Mouse (Mus musculus) cortical plate, adult 2 months (tissue): ENCODE results near the gene Cadm2.

Experiments used
- CTCF ChIP-seq: fragments of 200-500 bp; IDR thresholded peaks from 2 replicates; pipeline ENCODE4 v1.5.1; 2011; ENCODE audit warnings: mild to moderate bottlenecking, control low read depth, low read length; ENCODE audit not compliant: insufficient read depth; ENCODE audit errors: extremely low read depth
- POLR2A ChIP-seq: fragments of 200-500 bp; IDR thresholded peaks from 2 replicates; pipeline ENCODE4 v1.6.1; 2011; ENCODE audit warnings: mild to moderate bottlenecking, low read length, control low read depth; ENCODE audit not compliant: insufficient read depth; ENCODE audit errors: extremely low read depth

DNA sequence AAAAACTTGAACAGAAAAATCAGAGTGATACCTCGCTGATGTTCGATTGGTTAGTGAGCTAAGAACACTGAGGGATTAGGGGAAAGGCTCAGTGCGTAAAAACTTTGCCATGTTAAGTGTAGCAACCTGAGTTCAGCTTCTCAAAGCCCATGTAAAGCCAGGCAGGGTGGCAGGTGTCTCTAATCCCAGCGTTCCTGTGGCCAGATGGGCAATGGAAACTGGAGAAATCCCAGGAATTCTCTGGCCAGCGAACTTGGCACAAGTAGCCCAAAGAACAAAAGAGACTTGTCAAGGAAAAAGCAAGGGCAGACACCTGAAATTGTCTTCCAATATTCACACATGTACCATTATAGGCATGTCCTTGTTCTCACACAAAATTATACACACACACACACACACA lies 377.1 kb downstream of the Cadm2 start:
- TF ChIP-seq CTCF: no peak
- TF ChIP-seq POLR2A: no peak
